Mouse (Mus musculus) heart, embryonic 12.5 days (tissue): ENCODE results near the gene Kdm2b. TPM values are rescaled to one million over a fixed set of nuclear protein-coding genes. Genes with fewer than 3 reads are reported as not detected.

Experiments used
- ATAC-seq: fragments of 200-750 bp; cut with Nextera tagmentation; 2 replicates; pipeline ENCODE4 v1.8.0; 2017; ENCODE audit warnings: moderate TSS enrichment, moderate library complexity; ENCODE audit not compliant: insufficient number of reproducible peaks, low FRiP score
- H3K27ac ChIP-seq: fragments of 300-500 bp; sonication (generic); 2 replicates; pipeline ENCODE4 v1.5.1; 2016; ENCODE audit warnings: mild to moderate bottlenecking, moderate library complexity; ENCODE audit not compliant: poor library complexity, severe bottlenecking
- H3K27me3 ChIP-seq: fragments of 300-500 bp; sonication (generic); replicated peaks from 2 replicates; pipeline ENCODE4 v1.6.1; 2016; ENCODE audit warnings: mild to moderate bottlenecking, moderate library complexity
- H3K36me3 ChIP-seq: fragments of 300-500 bp; sonication (generic); 2 replicates; pipeline ENCODE4 v1.6.1; 2016; ENCODE audit warnings: mild to moderate bottlenecking, moderate library complexity
- H3K4me1 ChIP-seq: fragments of 300-500 bp; sonication (generic); replicated peaks from 2 replicates; pipeline ENCODE4 v1.6.1; 2016; ENCODE audit warnings: mild to moderate bottlenecking
- H3K4me2 ChIP-seq: fragments of 300-500 bp; sonication (generic); 2 replicates; pipeline ENCODE4 v1.6.1; 2016; ENCODE audit warnings: mild to moderate bottlenecking, moderate library complexity
- H3K4me3 ChIP-seq: fragments of 300-500 bp; sonication (generic); 2 replicates; pipeline ENCODE4 v1.5.1; 2016; ENCODE audit warnings: mild to moderate bottlenecking
- H3K9ac ChIP-seq: fragments of 300-500 bp; sonication (generic); 2 replicates; pipeline ENCODE4 v1.6.1; 2016; ENCODE audit warnings: mild to moderate bottlenecking, moderate library complexity
- H3K9me3 ChIP-seq: fragments of 300-500 bp; sonication (generic); replicated peaks from 2 replicates; pipeline ENCODE4 v1.6.1; 2016; ENCODE audit warnings: mild to moderate bottlenecking, moderate library complexity
- WGBS: fragments of 180-500 bp; shearing (Covaris S2); methylation state at CpG from one replicate; pipeline ENCODE4 v1.1.7; 2016; 5-methylcytosine and 5-hydroxymethylcytosine counted together
- polyA plus RNA-seq: library from polyadenylated mRNA; unstranded; fragments of >200 nt; fragmentation: Nextera tagmentation; extraction: Ambion mirVana; gene quantifications from 2 replicates; pipeline ENCODE4 v1.2.1, GENCODE M21; 2016

The Kdm2b gene
- polyA plus RNA-seq, 1 experiment from 2014 or later: 39.8 TPM

DNA sequence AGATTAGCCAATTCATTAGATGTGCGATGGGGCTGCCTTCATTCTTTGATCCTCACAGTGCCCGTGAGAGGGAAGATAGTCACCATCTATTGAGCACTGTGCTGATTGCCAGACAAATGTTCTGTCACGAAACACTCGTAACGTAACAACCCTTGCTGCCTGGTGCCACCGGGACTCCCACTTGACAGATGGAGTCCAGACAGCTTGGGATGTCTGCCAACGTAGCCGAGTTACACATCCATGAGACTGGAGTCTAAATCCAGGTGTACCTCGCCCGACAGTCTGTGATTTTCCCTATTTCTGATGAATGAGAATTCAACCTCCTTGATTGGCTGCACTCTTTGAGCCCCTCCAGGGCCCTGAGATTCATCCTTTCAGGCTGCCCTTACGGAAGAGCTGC is 20.2 kb upstream of the Kdm2b start:
- Histone ChIP-seq H3K9ac (no peak overlapping the region), H3K9me3 (no peaks in the 10 kb centered on the region), H3K27me3 (no peaks in the 10 kb centered on the region), H3K27ac (no peak overlapping the region), H3K36me3 (no peaks in the 10 kb centered on the region), H3K4me3 (no peak overlapping the region), H3K4me2 (0 out of 2 replicates have a peak overlapping the region, but pooled peaks have one; percentile 5), H3K4me1 (peaks cover 18% of the 10 kb centered on the region)
- ATAC-seq: no peak
- 38% methylated on average over 11 of the region's 11 CpGs for WGBS

DNA sequence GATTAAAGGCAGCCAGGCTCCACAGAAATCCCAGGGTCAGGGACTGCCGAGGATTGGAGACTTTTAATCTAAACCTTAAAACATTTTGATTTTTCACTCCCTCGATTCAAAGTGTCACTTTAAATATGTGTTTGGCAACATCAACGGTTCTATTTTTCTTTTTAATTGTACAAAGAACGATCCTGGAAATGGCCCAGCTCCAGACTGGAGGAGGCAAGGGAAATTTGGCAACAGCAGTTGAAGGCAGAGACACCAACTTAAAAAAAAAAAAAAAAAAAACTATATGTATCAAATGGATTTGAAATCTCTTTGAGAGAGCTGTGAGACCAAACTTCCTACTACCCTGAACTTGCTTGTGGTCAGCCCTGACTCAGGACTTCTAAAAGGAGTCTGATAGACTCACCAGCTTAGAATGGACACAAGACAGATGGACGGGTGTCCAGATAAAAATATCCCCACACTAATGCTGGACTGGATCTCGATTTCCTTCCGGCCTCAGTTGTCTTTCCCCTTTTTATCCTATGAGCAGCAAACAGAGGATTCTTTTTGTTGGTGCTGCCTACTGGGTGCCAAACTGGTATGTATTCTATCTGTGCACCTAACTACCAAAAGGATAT is 19.4 kb upstream of the Kdm2b start:
- no peak for ATAC-seq
- WGBS: 69% methylated on average over 7 of the region's 7 CpGs
- Histone ChIP-seq H3K27me3 (no peaks in the 10 kb centered on the region), H3K9ac (no peak overlapping the region), H3K4me1 (peaks cover 13% of the 10 kb centered on the region), H3K27ac (no peak overlapping the region), H3K4me2 (no peak overlapping the region), H3K36me3 (no peaks in the 10 kb centered on the region), H3K9me3 (no peaks in the 10 kb centered on the region), H3K4me3 (no peak overlapping the region)

DNA sequence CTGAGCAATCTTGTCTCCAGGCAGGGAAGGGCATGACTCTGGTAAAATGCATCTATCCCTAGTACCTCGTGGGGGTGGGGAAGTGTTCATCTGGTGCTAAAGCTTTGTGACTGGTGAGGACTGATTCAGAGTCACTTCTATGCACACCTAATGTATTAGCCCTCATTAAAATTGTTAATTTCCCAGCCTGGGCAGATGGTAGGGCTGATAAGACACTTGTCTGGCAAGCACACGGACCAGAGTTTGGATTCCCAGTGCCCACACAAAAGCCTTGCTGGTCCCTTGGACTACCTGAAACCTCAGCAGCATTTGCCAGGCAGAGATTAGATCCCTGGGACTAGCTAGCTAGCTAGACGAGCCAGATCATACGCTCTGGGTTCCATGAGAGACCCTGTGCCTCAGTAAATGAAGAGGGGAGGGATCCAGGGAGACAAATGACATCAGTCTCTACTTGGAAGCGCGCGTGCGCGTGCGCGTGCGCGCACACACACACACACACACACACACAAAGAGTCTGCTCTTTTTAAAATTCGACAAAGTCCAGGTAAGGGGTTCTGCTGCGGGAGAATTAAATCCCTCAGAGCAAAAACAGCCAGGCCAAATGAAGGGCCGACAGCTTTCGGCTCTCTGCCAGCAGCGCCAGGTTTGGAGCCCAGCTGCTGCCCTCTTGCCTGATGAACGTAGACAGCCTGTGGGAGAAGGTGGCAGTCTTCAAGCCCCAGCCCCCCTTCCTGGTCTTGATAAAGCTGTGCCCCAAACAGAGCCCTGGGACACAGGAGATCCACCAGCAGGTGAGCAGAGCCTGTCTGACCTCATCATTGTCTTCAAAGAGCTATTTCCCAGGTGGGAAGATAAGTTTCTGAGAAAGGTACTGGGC is 16.3 kb upstream of the Kdm2b start:
- H3K27ac ChIP-seq: no peak overlapping the region
- H3K4me3 ChIP-seq: no peak overlapping the region
- peaks cover 12% of the 10 kb centered on the region for H3K4me1 ChIP-seq
- H3K9ac ChIP-seq: 0 out of 2 replicates have a peak overlapping the region, but pooled peaks have one; percentile 4
- no peaks in the 10 kb centered on the region for H3K27me3 ChIP-seq
- WGBS: 55% methylated on average over 19 of the region's 19 CpGs
- H3K36me3 ChIP-seq: no peaks in the 10 kb centered on the region
- no peak for ATAC-seq
- H3K4me2 ChIP-seq: 0 out of 2 replicates have a peak overlapping the region, but pooled peaks have one; percentile 7
- no peaks in the 10 kb centered on the region for H3K9me3 ChIP-seq

DNA sequence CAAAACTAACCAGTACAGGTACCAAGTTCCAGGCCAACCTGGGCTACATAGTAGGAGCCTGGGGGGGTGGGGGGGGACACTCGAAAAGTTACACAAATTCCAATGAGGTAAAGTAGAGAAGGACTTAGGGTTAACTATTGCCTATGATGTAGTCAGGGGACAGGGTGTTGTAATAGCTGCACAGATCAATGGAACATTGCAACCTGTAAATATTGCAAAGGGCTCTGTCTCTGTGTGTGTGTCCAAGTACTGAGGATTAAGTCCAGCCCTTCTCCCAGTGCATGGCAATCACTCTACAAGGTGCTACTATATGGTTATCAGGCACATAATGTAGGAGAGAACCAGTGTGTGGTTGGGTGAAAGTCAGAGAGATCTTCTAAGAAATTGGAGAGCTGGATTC is 11.3 kb upstream of the Kdm2b start:
- 0 out of 2 replicates have a peak, but pooled peaks cover 3% of the 10 kb centered on the region for H3K36me3 ChIP-seq
- no peak overlapping the region for H3K9ac ChIP-seq
- no peaks in the 10 kb centered on the region for H3K9me3 ChIP-seq
- no peak overlapping the region for H3K4me2 ChIP-seq
- WGBS: 52% methylated on average over 1 of the region's 1 CpGs
- no peak for ATAC-seq
- H3K4me1 ChIP-seq: peaks cover 9% of the 10 kb centered on the region
- no peak overlapping the region for H3K27ac ChIP-seq
- no peak overlapping the region for H3K4me3 ChIP-seq
- H3K27me3 ChIP-seq: no peaks in the 10 kb centered on the region

DNA sequence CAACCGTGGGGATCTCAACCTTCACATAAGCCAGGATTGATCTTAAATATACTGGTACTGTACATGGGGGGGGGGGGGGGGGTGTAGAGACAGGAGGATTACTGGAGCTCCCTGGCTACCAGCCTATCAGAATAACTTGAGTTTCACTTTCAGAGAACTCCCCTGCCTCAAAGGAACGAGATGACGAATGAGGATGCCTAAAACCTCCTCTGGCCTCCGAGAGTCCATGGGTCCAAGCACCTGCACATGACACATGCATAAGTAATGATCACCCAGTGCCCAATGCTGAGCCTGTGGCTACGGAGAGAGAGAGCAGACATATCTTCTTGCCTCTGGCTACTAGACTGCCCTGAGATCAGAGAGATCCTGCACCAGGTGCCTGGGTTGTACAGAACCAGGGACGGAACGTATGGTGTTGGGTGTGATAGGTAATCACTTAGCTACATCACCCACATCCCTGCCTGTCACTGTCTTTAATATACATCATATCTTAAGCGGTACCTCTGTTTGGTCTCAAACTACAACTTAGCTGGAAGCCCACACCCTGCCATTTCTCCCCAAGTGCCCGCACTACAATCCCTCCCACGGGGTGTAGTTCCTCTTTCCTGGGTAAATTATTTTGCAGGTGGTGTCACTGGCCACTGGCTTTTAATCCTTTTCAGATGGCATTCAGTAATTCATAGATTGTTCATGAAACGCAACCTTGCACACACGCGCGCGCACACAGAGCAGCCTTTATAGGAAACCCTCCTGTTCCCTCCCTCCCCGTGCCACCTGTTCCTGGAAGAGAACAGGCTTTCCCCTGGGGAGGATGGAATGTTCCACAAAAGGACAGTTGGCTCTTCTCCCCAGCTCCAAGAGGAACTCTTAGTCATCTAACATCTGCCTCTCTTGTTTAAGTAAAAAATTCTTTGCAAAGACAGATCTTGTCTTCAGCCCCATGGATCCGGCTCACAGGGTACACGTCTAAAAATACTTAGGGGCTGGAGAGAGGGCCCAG is 7.9 kb upstream of the Kdm2b start:
- ATAC-seq: no peak
- Histone ChIP-seq H3K27me3 (no peaks in the 10 kb centered on the region), H3K36me3 (peaks cover 7% of the 10 kb centered on the region; the same call in 1 of the 2 replicates), H3K4me1 (peaks cover 19% of the 10 kb centered on the region), H3K4me2 (no peak overlapping the region), H3K9me3 (no peaks in the 10 kb centered on the region), H3K4me3 (no peak overlapping the region), H3K27ac (no peak overlapping the region), H3K9ac (no peak overlapping the region)
- 85% methylated on average over 18 of the region's 18 CpGs for WGBS

DNA sequence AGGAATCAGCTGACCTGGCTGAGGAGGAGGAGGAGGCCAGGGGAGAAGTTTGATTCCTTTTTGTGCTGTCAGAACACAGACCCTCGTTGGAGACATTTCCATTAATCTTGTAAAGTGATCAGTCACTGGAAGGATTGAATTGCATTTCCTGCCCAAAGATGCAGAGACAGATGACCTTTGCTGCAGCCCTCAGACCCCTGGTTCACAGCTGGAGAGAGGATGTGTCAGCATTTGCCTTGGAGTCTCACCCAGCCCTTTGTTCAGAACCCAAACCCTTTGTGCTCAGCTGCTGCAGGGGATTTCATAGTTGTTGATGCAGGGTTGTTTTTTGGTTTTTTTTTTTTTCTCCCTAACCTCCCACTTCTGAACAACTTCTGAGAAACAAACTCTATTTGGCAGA is 5.3 kb upstream of the Kdm2b start:
- Histone ChIP-seq H3K9ac (0 out of 2 replicates have a peak overlapping the region, but pooled peaks have one; percentile 33), H3K27me3 (no peaks in the 10 kb centered on the region), H3K4me1 (peaks cover 42% of the 10 kb centered on the region), H3K4me3 (no peak overlapping the region), H3K27ac (peak overlapping the region; percentile 29; the same call in 1 of the 2 replicates), H3K4me2 (peak overlapping the region; percentile 53; the same call in 1 of the 2 replicates), H3K36me3 (peaks cover 7% of the 10 kb centered on the region; the same call in 1 of the 2 replicates), H3K9me3 (no peaks in the 10 kb centered on the region)
- ATAC-seq: no peak
- WGBS: 0% methylated on average over 1 of the region's 1 CpGs

DNA sequence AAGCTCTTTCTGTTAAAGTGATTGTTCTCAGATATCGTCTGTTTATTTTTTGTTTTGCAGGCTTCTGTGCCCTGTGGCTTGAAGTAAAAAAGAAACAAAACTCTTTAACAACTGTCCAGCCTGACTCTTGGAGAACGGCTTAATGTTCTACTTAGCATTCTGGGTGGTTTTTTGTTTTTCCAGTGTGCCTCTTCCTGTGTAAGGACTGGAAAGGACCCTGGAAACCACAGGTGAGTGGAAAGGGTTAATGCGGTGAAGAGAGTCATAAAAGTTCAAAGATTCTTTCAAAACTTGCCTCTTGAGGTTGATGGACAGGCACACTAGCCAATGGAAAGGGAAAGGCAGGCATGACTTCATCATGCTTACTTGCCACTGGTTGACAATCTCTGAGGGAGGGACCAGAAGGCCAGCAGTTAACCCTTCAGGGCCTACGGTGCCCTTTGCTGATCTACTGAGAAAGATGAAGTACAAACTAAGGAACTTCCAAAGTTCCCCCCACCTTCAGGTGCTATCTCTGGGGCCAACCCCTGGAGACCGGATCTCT is 4.8 kb upstream of the Kdm2b start:
- H3K9ac ChIP-seq: no peak overlapping the region
- H3K9me3 ChIP-seq: no peaks in the 10 kb centered on the region
- H3K27me3 ChIP-seq: no peaks in the 10 kb centered on the region
- WGBS: 11% methylated on average over 5 of the region's 5 CpGs
- H3K4me2 ChIP-seq: peak overlapping the region; percentile 53
- ATAC-seq: peak; percentile 85
- H3K4me3 ChIP-seq: 0 out of 2 replicates have a peak overlapping the region, but pooled peaks have one; percentile 17
- H3K4me1 ChIP-seq: peaks cover 46% of the 10 kb centered on the region
- H3K27ac ChIP-seq: peak overlapping the region; percentile 29
- H3K36me3 ChIP-seq: peaks cover 7% of the 10 kb centered on the region; the same call in 1 of the 2 replicates

DNA sequence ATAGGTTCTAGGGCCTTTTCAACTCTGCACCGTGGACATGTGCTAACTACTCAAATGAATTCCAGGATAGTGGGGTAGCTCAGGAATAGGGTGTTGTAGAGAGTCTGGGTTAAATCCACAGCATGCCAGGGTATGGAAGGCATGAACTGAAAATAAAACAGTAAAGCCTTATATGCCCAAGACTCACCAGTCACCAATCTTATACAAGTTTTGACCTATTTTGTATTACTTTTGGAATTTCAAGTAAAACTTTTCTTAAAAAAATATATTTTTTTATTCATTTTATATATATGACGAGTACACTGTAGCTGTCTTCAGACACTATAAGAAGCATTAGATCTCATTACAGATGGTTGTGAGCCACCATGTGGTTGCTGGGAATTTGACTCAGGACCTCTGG is 4.2 kb upstream of the Kdm2b start:
- no peak overlapping the region for H3K9ac ChIP-seq
- no peak overlapping the region for H3K4me3 ChIP-seq

DNA sequence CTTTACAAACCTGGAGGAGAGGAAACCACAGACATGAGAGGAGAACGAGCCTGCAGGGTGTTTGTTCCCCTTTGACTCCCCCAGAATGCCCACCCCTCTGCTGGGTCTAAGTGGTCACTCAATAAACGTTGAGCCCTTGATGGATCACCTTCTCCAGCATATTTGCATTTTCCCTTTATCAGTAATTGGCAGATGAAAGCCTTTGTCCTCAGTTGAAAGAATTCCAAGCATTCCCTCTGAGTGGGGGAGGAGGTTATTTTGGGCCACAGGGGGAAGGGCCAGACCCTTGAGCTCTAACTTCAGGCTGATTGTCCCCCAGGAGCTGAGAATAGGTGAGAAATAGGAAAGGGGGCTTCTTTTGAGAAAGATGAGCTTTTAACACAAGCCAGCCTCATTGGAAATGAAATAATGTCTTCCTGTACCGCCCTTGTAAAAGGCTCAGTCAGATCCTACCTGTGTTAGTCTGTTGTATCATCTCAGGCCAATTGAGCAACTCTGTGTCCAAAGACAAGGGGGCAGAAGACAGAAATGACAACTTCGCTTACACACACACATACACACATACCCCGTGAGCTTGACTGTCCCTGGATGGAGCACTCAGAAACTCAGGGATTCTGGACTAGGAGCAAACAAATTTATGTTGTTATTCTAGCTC is 1.9 kb upstream of the Kdm2b start:
- no peaks in the 10 kb centered on the region for H3K27me3 ChIP-seq
- 21% methylated on average over 5 of the region's 5 CpGs for WGBS
- peaks cover 50% of the 10 kb centered on the region for H3K4me1 ChIP-seq
- peak overlapping the region; percentile 92 for H3K27ac ChIP-seq
- H3K4me2 ChIP-seq: peak overlapping the region; percentile 100
- H3K4me3 ChIP-seq: peak overlapping the region; percentile 70
- no peak for ATAC-seq
- H3K36me3 ChIP-seq: peaks cover 4% of the 10 kb centered on the region; the same call in 1 of the 2 replicates
- H3K9ac ChIP-seq: peak overlapping the region; percentile 86
- H3K9me3 ChIP-seq: no peaks in the 10 kb centered on the region

More for the DNA sequence above, 4.2 kb upstream of the Kdm2b start:
- H3K9me3 ChIP-seq: no peaks in the 10 kb centered on the region
- WGBS: 54% methylated on average over 2 of the region's 2 CpGs
- peak overlapping the region; percentile 53 for H3K4me2 ChIP-seq
- H3K27ac ChIP-seq: no peak overlapping the region
- H3K36me3 ChIP-seq: peaks cover 7% of the 10 kb centered on the region; the same call in 1 of the 2 replicates
- H3K4me1 ChIP-seq: peaks cover 40% of the 10 kb centered on the region
- no peak for ATAC-seq
- no peaks in the 10 kb centered on the region for H3K27me3 ChIP-seq
